Mouse (Mus musculus) kidney, adult 2 months (tissue): Measurements from ENCODE around the gene Hoxa7.

Experiments used
- CTCF ChIP-seq: fragments of 200-500 bp; conservative IDR thresholded peaks from 2 replicates; pipeline ENCODE4 v1.5.1; 2011; ENCODE audit warnings: low read depth, mild to moderate bottlenecking, control low read depth, low read length, moderate library complexity, mixed read lengths; ENCODE audit not compliant: insufficient read depth, insufficient read length
- POLR2A ChIP-seq: fragments of 200-500 bp; IDR thresholded peaks from one replicate; pipeline ENCODE4 v1.6.1; 2011; ENCODE audit warnings: low read depth, low read length, control low read depth

DNA sequence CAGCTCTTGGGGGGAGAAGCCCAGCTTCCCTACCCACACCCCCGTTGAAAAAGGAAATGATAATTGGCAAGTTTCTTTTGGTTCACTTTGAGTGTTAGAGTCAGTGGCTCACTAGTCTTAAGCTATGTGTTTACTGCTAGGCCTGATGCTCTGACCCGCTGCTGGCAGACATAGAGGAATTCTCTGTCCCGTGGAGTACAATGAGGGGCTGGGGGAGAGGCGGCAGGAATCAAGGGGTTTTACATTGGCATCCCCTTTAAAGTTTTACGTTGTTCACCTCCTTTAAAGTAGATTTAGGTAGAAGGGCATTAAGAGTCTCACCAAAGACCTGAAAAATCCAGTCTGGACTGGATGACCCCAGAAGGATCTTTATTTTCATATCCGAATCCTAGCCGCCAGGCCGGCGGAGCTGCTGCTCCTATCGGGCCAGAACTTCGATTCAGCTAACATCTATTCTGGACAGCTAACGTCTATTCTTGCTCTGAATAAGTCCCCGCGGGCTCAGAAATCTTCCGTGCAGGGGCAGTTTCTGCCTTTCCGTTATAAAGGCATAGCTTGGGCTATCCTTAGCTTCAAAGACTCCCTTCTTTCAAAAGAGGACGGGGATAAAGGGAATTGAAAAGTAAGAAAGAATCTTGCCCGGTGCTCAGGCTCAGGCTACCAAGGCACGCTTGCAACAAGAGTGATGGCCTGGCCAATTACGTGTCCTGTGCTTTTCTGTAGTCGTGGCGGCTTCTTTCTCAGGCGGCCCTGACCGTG, 30.5 kb upstream of the Hoxa7 start:
- no peak for TF ChIP-seq CTCF
- no peak for TF ChIP-seq POLR2A
